Mouse (Mus musculus) embryonic facial prominence, embryonic 10.5 days (tissue): Measurements from ENCODE around the gene Pxmp2. TPM values are rescaled to one million over a fixed set of nuclear protein-coding genes. Genes with fewer than 3 reads are reported as not detected.

Experiments used
- DNase-seq: peaks from one replicate; pipeline ENCODE4 v3.0.0-alpha.2; 2017; ENCODE audit warnings: low spot score
- H3K27ac ChIP-seq: fragments of 300-500 bp; sonication (generic); replicated peaks from 2 replicates; pipeline ENCODE4 v1.5.1; 2016; ENCODE audit warnings: mild to moderate bottlenecking
- H3K27me3 ChIP-seq: fragments of 300-500 bp; sonication (generic); replicated peaks from 2 replicates; pipeline ENCODE4 v1.6.1; 2016; ENCODE audit warnings: low read depth, mild to moderate bottlenecking; ENCODE audit not compliant: poor library complexity, severe bottlenecking
- H3K36me3 ChIP-seq: fragments of 300-500 bp; sonication (generic); replicated peaks from 2 replicates; pipeline ENCODE4 v1.6.1; 2016; ENCODE audit warnings: mild to moderate bottlenecking, moderate library complexity
- H3K4me1 ChIP-seq: fragments of 300-500 bp; sonication (generic); 2 replicates; pipeline ENCODE4 v1.6.1; 2016
- H3K4me3 ChIP-seq: fragments of 300-500 bp; sonication (generic); 2 replicates; pipeline ENCODE4 v1.5.1; 2016; ENCODE audit warnings: mild to moderate bottlenecking, moderate library complexity
- H3K9me3 ChIP-seq: fragments of 300-500 bp; sonication (generic); 2 replicates; pipeline ENCODE4 v1.6.1; 2016; ENCODE audit warnings: mild to moderate bottlenecking
- WGBS: fragments of 180-500 bp; shearing (Covaris S2); methylation state at CpG from one replicate; pipeline ENCODE4 v1.1.7; 2016; 5-methylcytosine and 5-hydroxymethylcytosine counted together
- polyA plus RNA-seq: library from polyadenylated mRNA; unstranded; fragments of >200 nt; fragmentation: Nextera tagmentation; extraction: Ambion mirVana; gene quantifications from 2 replicates; pipeline ENCODE4 v1.2.1, GENCODE M21; 2016

Gene Pxmp2
- polyA plus RNA-seq, 1 experiment from 2014 or later: 12.4 TPM

GRCm38 (mm10) chr5:110225056-110225455, 60.9 kb downstream of the Pxmp2 start:
- Histone ChIP-seq H3K27me3 (no peaks in the 10 kb centered on the region), H3K36me3 (peaks cover 63% of the 10 kb centered on the region), H3K9me3 (no peaks in the 10 kb centered on the region), H3K4me1 (peaks cover 2% of the 10 kb centered on the region), H3K4me3 (no peak overlapping the region), H3K27ac (no peak overlapping the region)
- DNase-seq: no peak
- WGBS: 92% methylated on average over 3 of the region's 3 CpGs

Other genes with a start within 250 kb of the Pxmp2 start
- gene Gm17655, start 213.7 kb downstream of the Pxmp2 start, polyA plus RNA-seq: 4.8 and 5.9 TPM in 2 replicates
- 2.0 and 2.4 TPM in 2 replicates for gene Gm35315, start 191.8 kb downstream of the Pxmp2 start, polyA plus RNA-seq
- 2.0 and 3.2 TPM in 2 replicates for gene Plcxd1, start 186.2 kb downstream of the Pxmp2 start, polyA plus RNA-seq
- 33.3 and 35.6 TPM in 2 replicates for gene Gtpbp6, start 178.0 kb downstream of the Pxmp2 start, polyA plus RNA-seq
- 5.5 and 5.7 TPM in 2 replicates for gene Zfp605, start 176.1 kb downstream of the Pxmp2 start, polyA plus RNA-seq
- 45.1 and 48.6 TPM in 2 replicates for gene Chfr, start 150.3 kb downstream of the Pxmp2 start, polyA plus RNA-seq
- 19.9 and 20.6 TPM in 2 replicates for gene Golga3, start 109.5 kb downstream of the Pxmp2 start, polyA plus RNA-seq
- gene Ankle2, start 55.2 kb downstream of the Pxmp2 start, polyA plus RNA-seq: 32.7 and 34.7 TPM in 2 replicates
- 95.3 and 96.3 TPM in 2 replicates for gene Pgam5, start 16.3 kb downstream of the Pxmp2 start, polyA plus RNA-seq
- 47.5 and 54.1 TPM in 2 replicates for gene Pole, start 120 bp upstream of the Pxmp2 start, polyA plus RNA-seq
- gene P2rx2, start 57.0 kb upstream of the Pxmp2 start, polyA plus RNA-seq: 0.87 and 0.95 TPM in 2 replicates
- not detected in 2 replicates for gene Lrcol1, start 58.5 kb upstream of the Pxmp2 start, polyA plus RNA-seq
- gene Fbrsl1, start 162.3 kb upstream of the Pxmp2 start, polyA plus RNA-seq: 21.5 and 23.5 TPM in 2 replicates